Mouse (Mus musculus) ES-E14 (cell line): ENCODE results near the gene Cybc1.

Experiments used
- HCFC1 ChIP-seq: IDR thresholded peaks from 2 replicates; pipeline ENCODE4 v1.6.1; 2012; ENCODE audit warnings: low read length, inconsistent platforms, borderline replicate concordance; ENCODE audit not compliant: insufficient read depth
- MAFK ChIP-seq: IDR thresholded peaks from 2 replicates; pipeline ENCODE4 v1.6.1; 2014; ENCODE audit warnings: mild to moderate bottlenecking, low read depth, low read length, inconsistent platforms; ENCODE audit not compliant: insufficient read depth

GRCm38 (mm10) chr11:121176285-121177270 is 52.5 kb downstream of the Cybc1 start:
- no peak for TF ChIP-seq MAFK
- no peak for TF ChIP-seq HCFC1
